Mouse (Mus musculus): ENCODE data around the gene Prss8.

- TF ChIP-seq CTCF (IDR thresholded peaks at IDR 0.05; ENCODE audit: low read depth, low read length) (no peak), POLR2AphosphoS5 (IDR thresholded peaks at IDR 0.05; ENCODE audit: insufficient replicate concordance, low read depth, low read length) (no peak), GATA1 (IDR thresholded peaks at IDR 0.05; ENCODE audit: borderline replicate concordance, low read length) (no peak)
These were observed 28.1 kb downstream of the Prss8 start for GRCm38 (mm10) chr7:127901772-127902171.

All from G1E (cell line).